Mouse (Mus musculus) cerebellum, adult 8-10 months (tissue): ENCODE measurements at regions not wholly inside any gene's neighbourhood (a gene's known extent, or its start where the extent isn't known, plus 50 kb on each side); places are given as distances from the start of the nearest gene placed in this dataset.

Experiments
- DNase-seq: peaks from one replicate; pipeline ENCODE4 v3.0.0; 2022

GRCm38 (mm10) chr16:87225085-87225484 lies 128.9 kb upstream of the N6amt1 start:
- DNase-seq: no peak

DNA sequence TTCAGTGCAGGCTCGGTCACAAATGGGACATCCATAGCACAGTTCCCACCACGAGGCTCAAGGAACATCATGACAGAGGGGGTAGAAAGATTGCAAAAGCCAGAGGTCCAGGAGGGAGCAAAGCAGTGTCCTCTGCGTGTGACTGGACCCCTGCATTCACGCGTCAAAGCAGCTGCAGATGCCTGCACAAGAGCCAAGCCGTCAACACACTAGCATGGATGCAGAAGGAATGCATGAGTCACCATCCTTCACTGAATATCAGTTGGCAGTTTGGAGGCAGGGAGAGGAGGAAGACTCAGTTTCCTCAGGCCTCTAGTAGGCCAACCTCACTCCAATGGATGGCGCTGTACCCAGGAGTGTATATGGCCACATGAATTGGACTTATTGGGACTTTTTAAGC lies 130.0 kb upstream of the N6amt1 start:
- no peak for DNase-seq

- DNase-seq: no peak
These were observed 133.4 kb upstream of the N6amt1 start for GRCm38 (mm10) chr16:87220611-87221010.

DNA sequence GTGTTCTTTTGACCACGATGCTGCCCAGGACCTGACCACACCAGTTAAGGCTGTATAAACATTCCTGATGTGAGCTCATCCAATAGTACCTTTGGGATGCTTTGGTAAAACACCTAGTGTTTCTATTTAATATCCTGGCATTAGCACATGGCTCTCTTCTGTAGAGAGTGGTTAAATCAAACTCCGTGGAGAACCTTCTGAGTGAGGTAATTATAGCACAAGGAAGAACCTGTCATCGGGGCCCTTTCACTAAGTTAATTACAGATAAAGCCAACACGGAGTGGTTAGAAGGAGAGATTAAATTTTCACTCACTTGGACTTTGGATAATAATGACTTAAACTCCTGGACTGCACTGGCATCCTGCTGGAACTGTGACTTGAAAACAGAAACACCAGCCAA lies 133.8 kb upstream of the N6amt1 start:
- no peak for DNase-seq

DNA sequence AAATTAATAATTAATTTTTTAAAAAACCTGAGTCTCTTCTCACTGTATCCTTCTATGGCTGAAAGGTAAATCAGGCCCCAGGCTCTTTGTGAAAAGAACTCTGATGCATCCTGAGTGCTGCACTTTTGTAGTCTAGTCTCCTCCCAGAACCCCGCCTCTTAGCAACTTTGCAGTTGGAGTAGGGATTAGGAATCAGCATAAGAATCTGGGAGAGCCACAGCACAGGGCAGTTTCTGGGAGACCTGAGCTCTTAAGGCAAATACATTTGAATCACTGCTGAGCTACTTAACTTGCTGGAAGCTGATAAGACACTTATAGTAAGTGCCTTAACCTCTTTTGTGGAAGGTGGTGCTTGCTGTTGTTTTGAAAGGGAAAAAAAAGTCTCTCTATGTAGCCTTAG lies 146.1 kb upstream of the N6amt1 start:
- DNase-seq: no peak

DNA sequence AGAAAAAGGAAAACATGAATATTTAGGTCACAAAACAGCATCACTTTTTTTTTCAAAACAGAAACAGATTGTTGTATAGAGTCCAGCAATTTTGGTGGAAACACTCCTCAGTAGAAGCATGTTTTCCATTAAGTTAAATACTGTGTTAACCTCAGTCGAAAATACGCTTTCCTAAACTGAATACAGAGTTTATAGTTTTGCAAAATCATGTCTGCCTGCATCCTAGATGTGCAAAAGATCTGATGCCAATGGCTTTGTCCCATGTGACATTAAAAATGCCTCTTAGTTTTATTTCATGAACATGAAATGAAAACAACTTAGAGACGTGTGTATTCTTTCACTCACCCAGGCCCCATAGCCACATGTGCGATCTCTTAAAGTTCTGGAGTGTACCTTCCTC lies 163.5 kb upstream of the N6amt1 start:
- DNase-seq: no peak

DNA sequence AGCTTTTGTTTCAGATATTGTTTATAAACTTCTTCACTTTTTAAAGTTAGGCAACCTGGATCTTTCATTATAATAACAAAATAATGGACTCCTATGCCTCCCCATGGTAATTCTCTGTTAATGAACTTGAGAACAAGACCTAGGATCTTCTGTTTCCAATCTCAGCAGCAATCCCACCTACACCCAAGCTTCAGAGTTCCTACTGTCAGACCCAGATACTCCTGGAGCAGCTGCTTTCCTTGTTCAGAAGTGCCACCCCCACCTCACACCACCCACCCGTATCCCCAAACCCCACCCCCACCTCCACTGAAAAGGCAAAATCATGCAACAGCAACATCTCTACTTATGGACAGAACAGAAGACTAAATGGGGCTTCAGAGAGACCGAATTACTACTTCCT lies 165.2 kb upstream of the N6amt1 start:
- DNase-seq: no peak

GRCm38 (mm10) chr16:87172395-87172794 lies 181.6 kb upstream of the N6amt1 start:
- DNase-seq: no peak

GRCm38 (mm10) chr16:87139301-87139700 lies 214.7 kb upstream of the N6amt1 start:
- no peak for DNase-seq

- DNase-seq: no peak
These were observed 217.5 kb upstream of the N6amt1 start for GRCm38 (mm10) chr16:87136503-87136902.

- no peak for DNase-seq
These were observed 219.5 kb upstream of the N6amt1 start for GRCm38 (mm10) chr16:87134452-87134851.

DNA sequence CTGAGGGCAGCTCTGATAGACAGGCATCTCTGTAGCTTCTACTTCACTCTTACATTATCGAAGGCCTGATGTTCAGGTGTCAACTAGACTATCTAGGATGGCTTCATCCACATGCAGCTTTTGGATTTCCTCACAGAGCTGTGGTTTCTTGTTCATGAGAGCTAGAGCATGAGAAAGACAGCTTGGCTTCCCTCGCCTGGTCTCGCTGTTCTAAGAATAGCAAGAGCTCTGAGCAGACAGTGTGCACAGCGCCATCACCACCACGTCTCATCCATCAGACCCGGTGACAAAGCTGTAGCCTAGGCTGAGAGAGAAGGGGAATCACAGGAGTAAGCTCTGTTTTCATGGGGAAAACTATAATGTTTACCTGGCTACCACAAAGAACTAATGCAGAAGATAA lies 220.1 kb upstream of the N6amt1 start:
- no peak for DNase-seq

DNA sequence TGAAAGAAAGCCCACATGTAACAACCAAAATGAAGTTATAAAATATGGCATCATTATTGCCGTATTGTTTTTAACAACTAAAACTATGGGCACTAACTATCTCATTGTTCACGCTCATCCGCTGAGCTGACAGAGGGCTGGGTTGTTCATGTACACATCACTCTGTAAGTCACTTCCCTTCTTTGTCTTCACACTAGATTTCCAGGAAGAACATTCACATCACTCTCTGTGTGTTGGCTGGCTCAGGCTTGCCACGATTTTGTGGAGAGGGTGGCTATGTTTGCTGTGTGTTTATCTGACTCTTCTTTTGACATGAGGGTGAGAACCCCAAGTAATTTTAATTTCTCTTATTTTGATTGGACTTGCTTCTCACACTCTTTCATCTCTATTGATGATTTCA lies 221.9 kb upstream of the N6amt1 start:
- DNase-seq: no peak

- no peak for DNase-seq
These were observed 223.0 kb upstream of the N6amt1 start for GRCm38 (mm10) chr16:87130733-87131640.

GRCm38 (mm10) chr16:87129021-87129420 lies 225.0 kb upstream of the N6amt1 start:
- no peak for DNase-seq

DNA sequence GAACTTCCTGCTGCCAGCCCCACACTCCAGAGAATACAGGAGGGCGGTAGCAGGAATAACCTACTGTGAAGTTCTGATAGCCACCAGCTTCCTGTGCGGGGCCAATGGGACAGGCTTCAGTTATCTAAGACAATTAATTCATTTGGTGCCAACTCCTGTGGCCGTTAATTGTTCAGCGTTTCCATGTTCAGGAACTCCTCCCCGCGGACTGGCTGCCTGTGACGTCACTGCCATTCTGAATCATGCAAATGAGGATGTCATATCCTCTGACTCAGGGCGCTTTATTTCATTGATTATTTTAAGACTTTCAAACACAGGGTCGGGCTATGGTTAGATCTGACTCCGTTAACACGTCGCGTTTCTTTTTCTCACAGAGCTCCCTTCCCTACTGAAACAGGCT lies 225.8 kb upstream of the N6amt1 start:
- no peak for DNase-seq

DNA sequence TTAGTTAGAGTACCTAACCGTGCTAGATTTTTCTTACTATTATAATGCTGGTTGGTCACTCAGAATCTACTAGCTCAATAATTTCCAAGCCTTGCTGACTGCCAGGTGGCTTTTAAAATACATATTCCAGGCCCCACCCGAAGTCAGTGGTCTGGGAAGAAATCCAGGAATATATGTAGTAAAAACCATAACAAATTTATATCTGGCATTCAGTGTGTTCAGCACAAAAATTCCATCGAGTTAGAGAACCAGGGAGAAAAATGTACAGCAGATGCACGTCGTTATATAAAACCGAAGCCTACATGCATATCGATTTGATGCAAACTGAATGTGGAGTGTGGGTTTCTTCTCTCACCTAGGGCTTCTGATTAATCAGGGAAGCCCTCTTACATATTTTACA lies 229.5 kb upstream of the N6amt1 start:
- DNase-seq: no peak

DNA sequence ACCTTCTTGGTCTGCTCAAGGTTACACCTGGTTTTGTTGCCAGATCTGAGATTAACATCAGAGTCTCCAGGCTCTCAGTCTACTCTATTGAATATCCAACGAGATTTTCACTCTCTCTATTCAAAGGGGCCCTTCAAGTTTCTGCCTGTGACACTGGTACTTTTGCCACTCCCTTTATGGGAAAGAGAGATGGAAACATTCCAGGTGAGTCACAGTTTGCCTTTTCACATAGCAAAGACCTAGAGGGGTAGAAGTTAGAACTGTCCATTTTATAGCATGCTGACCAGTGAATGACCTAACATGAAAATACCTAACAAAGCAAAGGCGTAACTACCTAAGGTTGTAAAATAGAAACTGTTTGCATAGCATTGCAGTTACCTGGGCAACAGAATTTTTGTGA lies 250.4 kb upstream of the N6amt1 start:
- DNase-seq: no peak

DNA sequence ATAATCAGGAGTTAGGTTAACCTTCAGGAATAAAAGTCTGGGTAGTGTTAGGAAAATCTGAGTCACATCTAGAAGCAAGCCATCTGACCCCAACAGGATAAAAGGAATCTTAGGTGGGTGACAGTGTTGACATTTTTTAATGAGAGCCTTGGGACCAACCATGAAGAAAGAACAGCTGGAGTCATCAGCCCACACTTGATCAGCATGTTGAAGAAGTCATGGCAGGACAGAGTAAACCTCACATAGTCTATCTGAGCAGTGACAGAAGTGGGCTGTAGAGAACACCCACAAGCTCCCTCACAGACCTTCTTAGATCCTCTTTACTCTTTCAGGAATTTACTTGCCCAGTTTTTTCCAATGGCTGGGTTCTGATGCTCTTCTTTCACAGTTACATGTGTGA lies 251.9 kb upstream of the N6amt1 start:
- no peak for DNase-seq

DNA sequence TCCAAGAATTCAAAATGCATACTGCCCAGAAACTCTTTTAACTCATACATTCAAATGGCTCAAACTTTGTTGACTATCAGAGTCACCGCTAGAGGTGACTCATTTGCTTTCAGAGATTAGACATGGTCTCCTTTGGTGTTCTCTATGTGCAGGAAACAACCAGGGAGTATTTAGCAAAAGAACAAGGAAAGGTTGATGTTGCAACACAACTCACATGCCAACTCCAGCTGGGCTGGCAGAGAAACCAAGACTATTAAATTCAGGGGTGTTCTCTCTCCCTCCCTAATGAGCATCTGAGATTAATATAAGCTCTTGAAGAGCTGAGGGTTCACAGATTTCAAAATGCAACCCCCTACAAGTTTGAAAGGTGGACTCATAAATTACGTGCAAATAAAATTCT lies 262.0 kb upstream of the N6amt1 start:
- DNase-seq: no peak

DNA sequence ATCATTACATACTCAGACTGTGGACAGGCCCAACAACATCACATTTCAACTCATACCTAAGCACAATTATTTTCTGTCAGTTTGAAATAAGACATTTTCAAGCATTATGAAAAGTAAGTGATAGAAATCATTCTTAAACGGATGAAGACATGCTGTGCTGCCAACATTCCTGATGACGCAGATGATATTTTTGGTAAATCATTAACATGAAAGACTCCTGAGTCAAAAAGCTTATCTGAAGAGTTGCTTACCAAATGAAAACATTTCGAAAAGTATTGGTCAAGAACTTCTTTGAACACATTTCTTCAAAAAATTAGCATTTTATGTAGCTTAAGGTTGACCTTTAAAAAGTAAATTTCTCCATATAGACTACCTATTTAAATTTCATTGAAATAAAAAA lies 264.7 kb upstream of the N6amt1 start:
- DNase-seq: no peak

DNA sequence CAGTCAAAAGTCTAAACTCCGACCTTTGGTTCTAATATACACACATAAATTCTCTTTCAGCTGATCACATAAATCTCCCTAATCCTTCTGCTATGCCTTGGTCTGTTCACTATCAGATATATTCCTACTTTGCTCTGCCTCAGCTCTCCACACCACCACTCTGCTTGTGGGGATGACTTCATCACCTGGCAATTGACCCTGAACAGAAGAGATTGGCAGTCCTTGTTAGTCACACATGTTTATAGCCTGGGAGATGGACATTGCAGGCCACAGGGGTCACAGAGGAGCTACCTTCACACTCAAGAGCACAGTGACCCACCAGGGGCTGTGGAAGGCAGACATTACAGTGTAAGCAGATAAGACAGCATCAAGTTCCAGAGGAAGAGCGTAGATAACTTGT lies 270.5 kb upstream of the N6amt1 start:
- no peak for DNase-seq

DNA sequence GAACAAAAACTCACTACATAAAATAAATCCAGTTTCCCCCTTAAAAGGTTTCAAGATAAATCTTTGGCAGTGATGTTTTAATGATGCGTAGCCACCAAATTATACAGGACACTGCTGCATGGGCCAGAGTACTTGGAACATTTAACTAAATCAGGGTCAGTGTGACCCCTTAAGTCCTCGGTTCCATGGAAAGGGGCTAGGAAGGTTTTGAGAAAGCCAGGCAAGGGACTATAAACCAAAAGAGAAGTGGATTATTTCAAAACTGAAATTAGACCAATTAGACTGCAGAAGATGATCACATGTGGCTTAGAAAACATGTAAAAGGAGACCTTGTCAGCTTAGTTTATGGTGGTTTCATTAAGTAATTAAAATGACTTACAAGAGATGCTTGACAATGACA lies 276.6 kb upstream of the N6amt1 start:
- DNase-seq: no peak

DNA sequence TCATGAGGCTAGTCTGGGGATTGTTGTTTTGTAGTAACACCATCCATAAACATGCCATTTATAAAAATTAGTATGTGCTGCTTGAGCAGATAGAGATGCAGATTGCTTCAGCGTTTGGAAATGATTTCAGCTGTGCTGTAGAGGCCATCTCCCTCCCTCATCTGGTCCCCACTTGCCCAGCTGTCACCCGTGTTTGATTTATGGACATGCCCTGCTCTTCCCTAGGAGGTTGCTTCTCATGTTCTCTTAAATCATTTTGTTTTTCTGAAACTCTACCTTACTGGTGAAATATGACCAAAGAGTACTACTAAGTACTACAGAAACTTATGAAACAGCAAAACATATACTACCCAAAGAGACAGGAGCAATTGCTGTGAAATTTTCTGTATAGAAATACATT lies 284.7 kb upstream of the N6amt1 start:
- DNase-seq: no peak

GRCm38 (mm10) chr16:87067981-87068380 lies 286.0 kb upstream of the N6amt1 start:
- no peak for DNase-seq
